Mouse (Mus musculus) left cerebral cortex, adult 18-20 months (tissue): ENCODE data around the gene Actl6b. TPM values are rescaled to one million over a fixed set of nuclear protein-coding genes. Genes with fewer than 3 reads are reported as not detected.
"Not testable (repeated sequence)": the region's sequence is repeated elsewhere in the genome, so short reads cannot be mapped to it uniquely, and the experiment has no call there.

Experiments
- DNase-seq, 2 experiments: peaks; one replicate each; pipeline ENCODE4 v3.0.0; 2021 to 2022; ENCODE audit warnings: low spot score in 2 of 2, mixed read lengths in 1 of 2
- microRNA-seq, 2 experiments: library from miRNA; unstranded; fragments of <30 nt; microRNA quantifications; one replicate each; pipeline ENCODE4 v1.2.0; 2021
- total RNA-seq, 2 experiments: library from RNA; stranded (reverse); gene quantifications; 2 replicates each; pipeline ENCODE4 v1.2.3; 2021

Actl6b gene
- total RNA-seq, 2 experiments from 2014 or later, result 112 to 115 TPM

DNA sequence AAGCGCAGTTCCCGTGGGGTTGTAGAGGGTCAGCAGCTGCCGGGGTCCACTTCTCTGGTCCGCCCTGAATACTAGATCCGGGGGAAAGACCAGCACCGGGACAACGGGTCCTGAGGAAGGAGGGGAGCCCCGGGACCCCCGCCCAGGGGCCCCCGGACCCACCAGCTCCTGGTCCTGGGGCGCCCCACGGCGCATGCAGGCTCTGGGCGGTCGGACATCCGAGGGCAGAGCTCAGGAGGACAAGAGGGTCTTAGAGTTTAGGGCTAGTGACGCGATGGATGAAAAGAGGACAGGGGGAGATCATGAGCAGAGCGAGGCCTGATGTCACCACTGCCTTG, 46.9 kb downstream of the Actl6b start:
- no peak for DNase-seq

DNA sequence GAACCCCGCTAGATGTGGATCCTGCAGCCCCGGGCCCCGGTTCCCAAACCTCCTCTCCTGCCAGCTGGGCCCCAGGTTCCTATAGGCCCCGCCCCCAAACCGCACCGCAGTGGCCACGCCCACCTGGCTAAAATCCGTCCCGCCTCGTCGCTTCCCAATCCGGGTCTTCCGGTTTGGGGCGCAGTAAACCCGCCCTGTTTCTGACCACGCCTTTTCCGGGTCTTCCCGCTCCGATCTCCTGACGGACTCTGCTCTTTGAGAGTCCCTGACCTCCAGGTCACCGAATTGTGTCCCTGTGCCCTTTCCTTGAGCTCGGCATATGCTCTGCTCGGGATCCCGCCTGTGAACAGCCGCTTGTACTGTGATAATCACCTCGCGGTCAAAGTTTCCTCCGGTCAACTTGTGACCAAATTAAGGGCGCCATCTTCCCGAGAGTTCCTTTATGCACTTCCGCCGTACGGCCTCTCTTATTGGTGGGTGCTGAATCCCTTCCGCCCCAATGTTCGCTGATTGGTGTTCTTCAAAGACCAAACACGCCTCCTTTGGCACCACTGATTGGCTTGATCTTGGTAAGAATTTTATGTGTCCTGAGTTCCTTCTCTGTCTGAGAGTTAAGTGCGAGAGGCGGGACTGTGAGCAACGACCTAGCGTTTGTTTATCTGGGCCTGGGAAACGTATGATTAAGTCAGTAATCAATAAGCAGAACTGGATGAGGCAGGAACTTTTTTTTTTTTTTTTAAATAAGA, 47.5 kb downstream of the Actl6b start, which contains the start of gene Mospd3:
TSS of gene Mospd3 (minus strand) at position 440 of the 746 bp plus-strand sequence.
- DNase-seq, result peak; percentile 94 to 95

DNA sequence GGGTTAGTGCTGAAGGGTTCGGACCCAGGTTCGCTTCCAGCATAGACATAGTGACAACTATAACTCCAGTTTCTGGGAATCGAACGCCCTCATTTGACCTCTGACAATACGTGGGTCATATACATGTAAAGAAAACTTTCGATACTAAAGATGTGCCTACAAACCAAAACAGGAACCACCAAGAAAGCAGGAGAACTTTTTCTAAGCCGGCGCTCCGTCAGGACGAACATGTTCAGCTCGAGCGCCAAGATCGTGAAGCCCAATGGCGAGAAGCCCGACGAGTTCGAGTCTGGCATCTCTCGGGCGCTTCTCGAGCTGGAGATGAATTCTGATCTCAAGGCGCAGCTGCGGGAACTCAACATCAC, 48.0 kb downstream of the Actl6b start:
- no peak for DNase-seq

DNA sequence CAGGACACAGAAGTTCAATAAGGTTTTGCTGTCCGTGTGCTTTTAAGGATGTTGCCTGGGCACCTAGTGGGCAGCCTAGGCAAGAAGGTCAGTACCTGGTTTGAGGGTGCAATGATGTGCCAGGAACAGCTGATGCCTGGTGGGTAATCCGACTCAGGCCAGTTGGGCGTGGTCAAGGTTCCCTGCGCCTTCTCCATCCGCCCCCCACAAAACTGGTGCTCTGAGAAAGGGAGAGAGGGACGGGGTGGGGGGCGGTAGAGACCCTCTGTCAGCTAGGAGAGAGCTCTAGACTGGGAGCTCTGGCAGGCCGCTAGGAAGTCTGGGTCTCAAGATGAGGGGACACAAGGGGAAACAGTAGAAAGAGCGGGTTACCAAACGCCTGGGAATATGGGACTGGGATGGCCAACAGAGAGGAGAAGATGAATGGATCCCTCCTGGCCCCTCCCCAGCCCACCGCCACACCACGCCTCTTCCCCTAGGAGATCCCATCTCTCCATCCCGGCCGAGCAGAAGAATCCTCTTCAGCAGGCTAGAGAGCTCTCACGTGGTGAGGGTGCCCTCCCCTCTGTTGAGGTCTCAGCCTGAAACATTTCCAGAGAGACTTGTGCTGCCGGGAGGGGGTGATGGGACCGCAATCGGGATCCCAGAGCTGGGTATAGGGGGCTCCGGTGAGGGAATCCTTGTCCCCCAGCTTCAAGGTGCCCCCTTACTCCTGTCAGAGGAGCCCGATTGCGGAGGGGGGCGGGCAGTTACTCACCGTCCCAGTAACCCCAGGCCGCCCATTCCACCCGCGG, 54.7 kb downstream of the Actl6b start:
- DNase-seq, result no peak

DNA sequence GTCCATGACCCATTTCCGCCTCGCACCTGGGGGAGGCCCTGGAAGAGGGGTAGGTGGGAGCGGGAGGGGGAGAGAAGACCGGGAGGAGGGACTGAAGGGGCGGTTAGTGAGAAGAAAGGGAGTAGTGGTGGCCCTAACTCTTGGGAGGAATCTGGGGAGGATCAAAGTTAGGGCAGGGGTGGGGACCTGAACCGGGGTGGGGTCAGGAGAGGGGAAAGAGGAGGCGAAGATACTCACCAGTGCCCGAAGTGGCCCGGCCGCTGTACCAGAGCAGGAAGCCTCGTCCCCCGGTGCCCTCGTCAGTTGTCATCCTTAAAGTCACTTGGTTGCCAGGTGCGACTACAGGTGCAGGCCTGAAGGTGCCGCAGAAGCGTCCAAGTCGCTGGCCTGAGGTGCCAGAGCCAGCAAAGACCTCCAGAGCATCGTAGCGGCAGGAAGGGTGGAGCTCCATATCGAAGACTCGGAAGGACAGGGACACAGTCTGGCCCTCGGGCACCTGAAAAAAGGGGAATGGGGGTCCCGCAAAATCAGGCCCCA, 55.4 kb downstream of the Actl6b start:
- no peak for DNase-seq

DNA sequence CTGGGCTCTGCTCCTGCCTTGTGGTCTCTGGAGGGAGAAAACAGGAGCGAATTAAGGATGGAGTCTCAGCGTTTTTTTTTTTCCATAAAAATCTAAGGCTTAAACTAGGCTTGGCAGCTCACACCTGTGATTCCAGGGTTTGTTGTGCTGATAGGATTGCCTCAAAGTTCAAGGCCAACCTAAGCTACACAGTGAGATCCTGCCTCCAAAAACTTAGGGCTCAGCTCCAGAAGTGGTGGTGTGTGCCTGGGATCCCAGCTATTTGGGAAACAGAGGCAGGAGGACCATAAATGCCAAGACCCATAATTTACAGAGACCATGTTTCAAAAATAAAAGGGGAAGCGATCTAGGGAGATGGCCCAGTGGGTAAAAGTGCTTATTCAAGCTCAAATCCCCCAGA, 56.0 kb downstream of the Actl6b start:
- no peak for DNase-seq

DNA sequence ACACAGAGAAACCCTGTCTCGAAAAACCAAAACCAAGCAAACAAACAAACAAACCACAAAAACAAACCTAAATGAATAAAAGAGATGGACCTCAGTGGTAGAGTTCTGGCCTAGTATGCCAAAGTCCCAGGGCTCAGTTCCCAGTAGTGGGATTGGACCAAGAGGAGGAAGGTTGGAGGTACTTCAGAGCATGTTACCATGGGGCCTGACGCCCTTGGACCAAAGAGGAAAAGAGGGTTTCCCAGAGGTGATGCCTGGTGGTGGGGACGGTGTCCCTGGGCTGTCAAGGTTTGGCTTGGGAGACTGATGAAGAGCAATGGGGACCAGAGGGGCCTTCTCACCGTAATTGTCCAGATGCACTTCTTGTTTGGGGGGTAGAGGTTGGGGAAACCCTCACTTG, 56.7 kb downstream of the Actl6b start:
- no peak for DNase-seq

DNA sequence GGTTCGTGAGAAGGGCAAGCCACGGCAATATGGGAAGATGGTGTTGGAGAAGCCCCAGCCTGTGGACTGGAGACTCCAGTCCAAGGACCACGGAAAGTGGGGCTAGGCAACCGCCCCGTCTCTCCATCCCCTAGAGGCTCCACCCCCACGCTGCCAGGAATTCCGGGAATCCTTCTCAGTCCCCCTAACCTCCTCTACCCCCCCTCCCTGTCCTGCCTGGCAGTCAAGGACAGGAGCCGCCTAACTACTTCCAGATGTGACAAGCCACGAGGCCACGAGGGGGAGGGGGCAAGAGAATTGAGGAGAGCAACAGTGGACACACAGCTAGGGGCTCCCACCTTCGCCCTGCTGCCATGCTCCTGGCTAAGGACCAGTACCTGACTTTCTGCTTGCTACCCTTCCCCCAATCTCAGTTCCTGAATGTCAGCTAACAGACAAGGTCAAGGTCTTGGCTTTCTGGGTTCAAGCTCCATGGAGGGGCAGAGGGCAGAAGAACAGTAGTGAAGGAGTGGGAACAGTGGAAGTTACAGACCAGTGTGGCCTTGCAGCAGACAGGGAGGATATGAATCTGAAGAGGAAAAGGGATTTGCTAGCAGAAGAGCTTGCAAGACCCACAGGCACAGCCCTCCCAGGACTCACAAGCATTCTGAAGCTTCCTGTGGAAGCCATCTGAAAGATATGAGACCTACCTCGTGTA, 57.4 kb downstream of the Actl6b start:
- DNase-seq, result no peak

DNA sequence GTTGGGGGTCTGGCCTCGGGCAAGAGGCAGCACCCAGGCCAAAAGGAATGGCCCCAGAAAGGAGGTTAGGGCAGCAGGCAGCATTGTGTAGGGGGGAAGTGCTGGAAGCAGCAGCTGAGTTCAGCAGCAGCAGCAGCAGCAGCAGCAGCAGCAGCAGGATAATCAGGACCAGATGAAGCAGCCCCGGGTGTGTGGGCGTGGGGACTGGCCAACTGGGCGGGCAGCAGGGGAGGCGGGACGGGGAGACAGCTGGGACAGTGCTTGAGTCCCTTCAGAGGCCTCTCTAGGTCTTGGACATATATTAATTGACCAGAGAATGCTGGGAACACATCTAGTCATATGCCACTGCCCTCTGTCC, 57.9 kb downstream of the Actl6b start:
- DNase-seq, result no peak

DNA sequence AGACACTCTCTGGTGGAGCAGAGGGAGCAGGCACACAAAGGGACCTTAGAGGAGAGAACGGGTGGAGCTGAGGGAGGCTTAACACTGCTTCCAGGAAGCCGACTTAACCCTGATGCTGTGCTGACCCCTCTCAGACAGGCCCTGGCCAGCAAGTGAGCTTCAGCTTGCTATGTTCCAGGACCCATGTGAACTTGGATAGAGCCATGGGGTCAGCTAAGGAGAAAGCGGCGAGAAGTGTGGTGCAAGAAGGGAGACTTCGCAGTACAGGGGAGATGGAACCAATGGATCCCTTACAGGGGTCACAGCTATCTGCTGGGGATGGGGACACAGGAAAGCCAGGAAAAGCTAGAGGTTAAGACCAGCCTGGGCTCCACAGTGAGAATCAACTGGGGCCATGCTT, 59.8 kb downstream of the Actl6b start:
- DNase-seq, result no peak

DNA sequence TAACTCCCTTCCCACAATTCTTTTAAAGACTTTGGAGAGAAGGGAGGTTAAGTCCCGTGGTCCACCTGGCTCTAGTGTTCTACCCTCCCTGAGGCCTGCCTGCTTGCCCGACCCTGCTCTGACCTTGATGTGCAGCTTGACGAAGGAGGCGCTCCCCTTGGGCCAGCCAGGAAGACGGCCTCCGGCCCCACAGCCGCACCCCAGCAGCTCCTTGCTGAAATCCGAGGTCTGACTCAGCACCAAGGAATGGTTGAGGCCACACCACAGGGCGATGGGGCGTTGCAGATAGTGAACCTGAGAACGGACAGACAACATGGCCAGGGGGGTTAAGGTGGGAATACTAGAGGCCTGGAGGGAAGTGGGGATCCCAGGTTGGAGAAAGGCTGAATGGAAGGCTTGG, 60.2 kb downstream of the Actl6b start, which contains the start of gene Pcolce:
TSS of gene Pcolce (minus strand) at position 235 of the 400 bp plus-strand sequence.
- DNase-seq, result no peak

DNA sequence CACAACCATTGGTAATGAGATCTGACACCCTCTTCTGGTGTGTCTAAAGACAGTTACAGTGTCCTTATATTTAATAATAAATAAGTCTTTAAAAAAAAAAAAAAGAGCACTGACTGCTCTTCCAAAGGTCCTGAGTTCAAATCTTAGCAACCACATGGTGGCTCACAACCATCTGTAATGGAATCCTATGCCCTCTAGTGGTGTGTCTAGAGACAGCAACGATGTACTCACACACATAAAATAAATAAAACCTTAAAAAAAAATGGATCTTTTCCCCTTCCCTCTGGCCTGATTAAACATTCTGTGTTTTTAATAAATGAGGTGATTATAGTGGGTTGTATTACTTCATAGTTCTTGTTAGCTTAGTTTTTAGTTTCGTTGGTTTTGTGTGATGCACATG, 61.6 kb downstream of the Actl6b start:
- not testable (repeated sequence) for DNase-seq

DNA sequence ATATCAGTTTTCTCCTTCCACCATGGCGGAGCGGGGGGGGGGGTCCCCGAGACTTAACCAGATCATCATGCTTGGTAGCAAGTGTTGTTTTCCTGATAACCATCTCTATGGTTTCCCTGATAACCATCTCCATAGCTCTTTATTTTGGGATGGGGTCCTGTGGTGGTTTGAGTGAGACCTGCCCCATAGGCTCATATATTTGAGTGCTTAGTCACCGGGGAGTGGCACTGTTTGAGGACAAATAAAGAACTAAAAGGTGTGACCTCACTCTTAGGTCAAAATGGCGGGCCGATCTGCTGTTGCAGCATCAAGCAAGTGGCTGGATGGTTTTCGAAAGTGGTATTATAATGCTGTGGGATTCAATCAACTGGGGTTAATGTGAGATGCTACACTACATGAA, 62.0 kb downstream of the Actl6b start:
- no peak for DNase-seq

Small RNAs within 50 kb of the gene (microRNA-seq; reads per million reads assigned to microRNA genes)
- gene Mir6418, result 2.7 to 3.6 reads per million in 2 experiments

Other genes starting within 250 kb of the Actl6b start
- gene Srrt, start 245.8 kb upstream of the Actl6b start, total RNA-seq, result 100 to 1,000 TPM; 185 to 191 TPM
- 1 to 10 TPM; 4.8 to 5.9 TPM for gene Trip6, start 239.1 kb upstream of the Actl6b start, total RNA-seq
- gene Slc12a9, start 219.9 kb upstream of the Actl6b start, total RNA-seq, result 10 to 100 TPM; 20.3 to 23.9 TPM
- 1 to 10 TPM; 5.5 to 5.8 TPM for gene Ephb4, start 203.4 kb upstream of the Actl6b start, total RNA-seq
- gene Zan, start 76.5 kb upstream of the Actl6b start, total RNA-seq, result under 1 TPM; 0.12 to 0.30 TPM
- gene Pop7, start 51.0 kb upstream of the Actl6b start, total RNA-seq, result 10 to 100 TPM; 31.3 to 33.3 TPM
- gene Gigyf1, start 35.0 kb upstream of the Actl6b start, total RNA-seq, result 10 to 100 TPM; 62.3 to 65.6 TPM
- not detected for gene Epo, start 20.3 kb upstream of the Actl6b start, total RNA-seq
- 100 to 1,000 TPM; 607 to 661 TPM for gene Gnb2, start 20.0 kb upstream of the Actl6b start, total RNA-seq
- gene Tfr2, start 16.3 kb downstream of the Actl6b start, total RNA-seq, result 10 to 100 TPM; 12.8 to 13.2 TPM
- 10 to 100 TPM; 23.0 to 24.6 TPM for gene Mospd3, start 47.5 kb downstream of the Actl6b start, total RNA-seq
- gene Pcolce, start 60.3 kb downstream of the Actl6b start, total RNA-seq, result 10 to 100 TPM; 12.6 to 15.2 TPM
- gene Fbxo24, start 75.5 kb downstream of the Actl6b start, total RNA-seq, result under 1 TPM; 0.21 to 0.45 TPM
- gene Lrch4, start 75.6 kb downstream of the Actl6b start, total RNA-seq, result 10 to 100 TPM; 13.8 to 14.3 TPM
- gene Gm20605, start 75.7 kb downstream of the Actl6b start, total RNA-seq, result 10 to 100 TPM in 1 of 2 experiments, 1 to 10 TPM in 1; 9.7 to 10.1 TPM
- gene Sap25, start 87.8 kb downstream of the Actl6b start, total RNA-seq, result 10 to 100 TPM in 1 of 2 experiments, 1 to 10 TPM in 1; 6.9 to 10.6 TPM
- gene Irs3, start 92.2 kb downstream of the Actl6b start, total RNA-seq, result under 1 TPM; 0.44 to 0.87 TPM
- gene Agfg2, start 131.2 kb downstream of the Actl6b start, total RNA-seq, result 10 to 100 TPM; 46.9 to 48.9 TPM
- gene Nyap1, start 188.1 kb downstream of the Actl6b start, total RNA-seq, result 10 to 100 TPM; 80.1 to 82.0 TPM
- gene Tsc22d4, start 192.2 kb downstream of the Actl6b start, total RNA-seq, result 100 to 1,000 TPM; 139 to 145 TPM
- 10 to 100 TPM; 23.7 to 25.7 TPM for gene Ppp1r35, start 225.3 kb downstream of the Actl6b start, total RNA-seq
- gene Mepce, start 234.1 kb downstream of the Actl6b start, total RNA-seq, result 10 to 100 TPM; 39.1 to 50.2 TPM
- 1 to 10 TPM; 5.9 to 7.6 TPM for gene Zcwpw1, start 234.3 kb downstream of the Actl6b start, total RNA-seq